Mouse (Mus musculus) embryonic facial prominence, embryonic 11.5 days (tissue): ENCODE measurements around the gene Vps52. TPM values are rescaled to one million over a fixed set of nuclear protein-coding genes. Genes with fewer than 3 reads are reported as not detected.

ENCODE experiments used
- ATAC-seq: fragments of 200-750 bp; cut with Nextera tagmentation; replicated peaks from 2 replicates; pipeline ENCODE4 v1.8.0; 2017; ENCODE audit warnings: low read depth; ENCODE audit not compliant: insufficient number of reproducible peaks, low FRiP score, low TSS enrichment
- DNase-seq: peaks from one replicate; pipeline ENCODE4 v3.0.0-alpha.2; 2015; ENCODE audit warnings: low spot score
- H3K27ac ChIP-seq: fragments of 300-500 bp; sonication (generic); replicated peaks from 2 replicates; pipeline ENCODE4 v1.5.1; 2014; ENCODE audit warnings: mild to moderate bottlenecking, low read depth, low read length, control low read depth
- H3K27me3 ChIP-seq: fragments of 300-500 bp; sonication (generic); 2 replicates; pipeline ENCODE4 v1.6.1; 2014; ENCODE audit warnings: mild to moderate bottlenecking, low read length, moderate library complexity, mixed read lengths; ENCODE audit not compliant: control insufficient read depth, insufficient read depth
- H3K36me3 ChIP-seq: fragments of 300-500 bp; sonication (generic); replicated peaks from 2 replicates; pipeline ENCODE4 v1.6.1; 2014; ENCODE audit warnings: low read depth, mild to moderate bottlenecking, low read length, moderate library complexity, mixed read lengths; ENCODE audit not compliant: control insufficient read depth, insufficient read depth
- H3K4me1 ChIP-seq: fragments of 300-500 bp; sonication (generic); 2 replicates; pipeline ENCODE4 v1.6.1; 2014; ENCODE audit warnings: low read length, mixed read lengths; ENCODE audit not compliant: control insufficient read depth, insufficient read depth
- H3K4me2 ChIP-seq: fragments of 300-500 bp; sonication (generic); 2 replicates; pipeline ENCODE4 v1.6.1; 2014; ENCODE audit warnings: low read depth, mild to moderate bottlenecking, control low read depth, low read length, moderate library complexity
- H3K4me3 ChIP-seq: fragments of 300-500 bp; sonication (generic); 2 replicates; pipeline ENCODE4 v1.5.1; 2014; ENCODE audit warnings: low read depth, low read length, control low read depth
- H3K9ac ChIP-seq: fragments of 300-500 bp; sonication (generic); replicated peaks from 2 replicates; pipeline ENCODE4 v1.6.1; 2014; ENCODE audit warnings: mild to moderate bottlenecking, control low read depth, low read length
- H3K9me3 ChIP-seq: fragments of 300-500 bp; sonication (generic); replicated peaks from 2 replicates; pipeline ENCODE4 v1.6.1; 2016; ENCODE audit warnings: mild to moderate bottlenecking, low read length, inconsistent platforms, mixed read lengths; ENCODE audit not compliant: control insufficient read depth
- WGBS: fragments of 180-500 bp; shearing (Covaris S2); extraction: QIAGEN DNeasy Blood & Tissue Kit; methylation state at CpG from one replicate; pipeline ENCODE4 v1.1.7; 2014; 5-methylcytosine and 5-hydroxymethylcytosine counted together
- polyA plus RNA-seq: library from polyadenylated mRNA; unstranded; fragments of >200 nt; fragmentation: Nextera tagmentation; extraction: Ambion mirVana; gene quantifications from 2 replicates; pipeline ENCODE4 v1.2.1, GENCODE M21; 2014

The Vps52 gene
- 26.9 and 27.7 TPM in 2 replicates for polyA plus RNA-seq

- ATAC-seq, result peak; percentile 68
- peak; percentile 98 for DNase-seq
- Histone ChIP-seq H3K4me2 (peak within 1 kb of the TSS; percentile 97), H3K27me3 (no peaks in the 10 kb centered on the region), H3K4me3 (peak within 1 kb of the TSS; percentile 89), H3K9ac (peak within 1 kb of the TSS; percentile 99), H3K27ac (peak within 1 kb of the TSS; percentile 94), H3K4me1 (peaks cover 16% of the 10 kb centered on the region), H3K36me3 (peaks cover 5% of the 10 kb centered on the region), H3K9me3 (no peaks in the 10 kb centered on the region)
- WGBS, result under 1% methylated on average over 50 of the region's 50 CpGs
These were observed at the start of gene Vps52, which contains the start of gene Rps18 for GRCm38 (mm10) chr17:33955555-33956214. Gene Vps52 (plus strand): TSS chr17:33955812. Gene Rps18 (minus strand): TSS chr17:33956001.

DNA sequence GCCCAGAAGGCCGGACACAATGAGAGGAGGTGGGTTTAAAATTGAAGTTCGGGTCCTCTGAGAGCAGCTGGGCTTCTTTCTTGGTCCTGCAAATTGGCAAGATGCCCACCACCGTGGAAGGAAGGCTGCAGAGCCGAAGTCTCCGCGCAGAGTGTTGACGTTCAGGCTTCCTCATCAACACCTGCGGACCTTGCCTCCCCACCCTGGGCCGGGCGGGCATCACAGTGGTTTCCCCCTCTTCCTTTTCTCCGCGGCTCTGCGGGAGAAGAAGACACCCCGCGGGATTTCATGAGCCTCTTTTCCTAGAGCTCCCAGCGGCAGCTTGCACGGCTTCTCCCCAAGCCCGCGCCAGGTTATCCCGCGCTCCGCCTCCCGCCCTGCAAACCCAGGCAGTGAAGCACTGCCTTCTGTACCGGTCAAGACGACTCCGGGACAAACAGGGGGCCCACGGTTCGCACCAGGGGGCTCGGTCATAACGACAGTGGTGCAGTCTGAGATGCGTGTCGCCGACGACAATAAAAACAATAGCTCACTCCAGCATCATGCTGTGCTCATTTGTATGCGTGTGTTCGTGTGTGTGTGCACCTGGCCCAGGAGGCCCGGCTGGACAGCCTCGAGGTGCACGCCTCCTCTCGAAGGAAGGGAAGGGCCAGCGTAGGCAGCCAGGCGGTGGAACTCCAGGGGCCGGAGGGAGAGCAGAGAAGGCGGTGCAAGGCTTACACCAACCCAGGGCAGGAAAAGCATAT, 47.1 kb upstream of the Vps52 start:
- Histone ChIP-seq H3K4me2 (peak overlapping the region; percentile 95), H3K4me1 (no peaks in the 10 kb centered on the region), H3K27me3 (no peaks in the 10 kb centered on the region; the same call in 1 of the 2 replicates), H3K27ac (peak overlapping the region; percentile 79), H3K4me3 (peak overlapping the region; percentile 87), H3K9me3 (no peaks in the 10 kb centered on the region), H3K9ac (peak overlapping the region; percentile 80), H3K36me3 (peaks cover 16% of the 10 kb centered on the region)
- DNase-seq (peak; percentile 49), ATAC-seq (peak; percentile 16; the same call in 1 of the 2 replicates)
- WGBS, result under 1% methylated on average over 43 of the region's 44 CpGs

GRCm38 (mm10) chr17:33909077-33909868, 46.3 kb upstream of the Vps52 start, which contains the start of gene Daxx:
Gene Daxx (plus strand): TSS chr17:33909414.
- under 1% methylated on average over 68 of the region's 68 CpGs for WGBS
- Histone ChIP-seq H3K4me2 (peak within 1 kb of the TSS; percentile 95), H3K27me3 (no peaks in the 10 kb centered on the region; the same call in 1 of the 2 replicates), H3K36me3 (peaks cover 23% of the 10 kb centered on the region), H3K4me1 (no peaks in the 10 kb centered on the region), H3K9ac (peak within 1 kb of the TSS; percentile 89), H3K27ac (peak within 1 kb of the TSS; percentile 79), H3K4me3 (peak within 1 kb of the TSS; percentile 87), H3K9me3 (no peaks in the 10 kb centered on the region)
- peak; percentile 99 for DNase-seq
- ATAC-seq, result peak; percentile 96

DNA sequence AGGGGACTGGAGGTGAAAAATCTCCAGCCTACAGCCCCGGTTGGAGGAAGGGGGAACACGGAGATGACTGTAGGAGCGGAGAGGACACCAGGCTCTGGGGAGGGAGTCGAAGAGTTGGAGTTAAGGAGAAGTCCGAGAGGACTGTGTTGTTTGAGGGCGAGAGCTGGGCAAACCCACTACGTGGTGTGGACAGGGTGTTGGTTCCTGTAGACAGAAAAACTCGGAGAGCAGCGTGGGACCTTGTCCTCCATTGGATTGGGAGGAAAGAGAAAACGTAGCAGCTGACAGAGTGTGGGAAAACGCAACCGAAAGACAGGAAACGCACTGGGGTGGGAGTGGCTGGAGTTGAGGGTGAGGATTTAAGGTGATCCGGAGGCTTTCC, 45.8 kb upstream of the Vps52 start:
- DNase-seq, result peak; percentile 47
- Histone ChIP-seq H3K4me2 (peak overlapping the region; percentile 69), H3K9me3 (no peaks in the 10 kb centered on the region), H3K36me3 (peaks cover 23% of the 10 kb centered on the region), H3K4me1 (no peaks in the 10 kb centered on the region), H3K27ac (peak overlapping the region; percentile 78), H3K9ac (peak overlapping the region; percentile 89), H3K4me3 (peak overlapping the region; percentile 87), H3K27me3 (no peaks in the 10 kb centered on the region; the same call in 1 of the 2 replicates)
- ATAC-seq, result 0 out of 2 replicates have a peak, but pooled peaks have one; percentile 2
- 1% methylated on average over 14 of the region's 14 CpGs for WGBS

GRCm38 (mm10) chr17:33910346-33911051, 45.1 kb upstream of the Vps52 start:
- H3K4me1 ChIP-seq, result no peaks in the 10 kb centered on the region
- 57% methylated on average over 11 of the region's 11 CpGs for WGBS

DNA sequence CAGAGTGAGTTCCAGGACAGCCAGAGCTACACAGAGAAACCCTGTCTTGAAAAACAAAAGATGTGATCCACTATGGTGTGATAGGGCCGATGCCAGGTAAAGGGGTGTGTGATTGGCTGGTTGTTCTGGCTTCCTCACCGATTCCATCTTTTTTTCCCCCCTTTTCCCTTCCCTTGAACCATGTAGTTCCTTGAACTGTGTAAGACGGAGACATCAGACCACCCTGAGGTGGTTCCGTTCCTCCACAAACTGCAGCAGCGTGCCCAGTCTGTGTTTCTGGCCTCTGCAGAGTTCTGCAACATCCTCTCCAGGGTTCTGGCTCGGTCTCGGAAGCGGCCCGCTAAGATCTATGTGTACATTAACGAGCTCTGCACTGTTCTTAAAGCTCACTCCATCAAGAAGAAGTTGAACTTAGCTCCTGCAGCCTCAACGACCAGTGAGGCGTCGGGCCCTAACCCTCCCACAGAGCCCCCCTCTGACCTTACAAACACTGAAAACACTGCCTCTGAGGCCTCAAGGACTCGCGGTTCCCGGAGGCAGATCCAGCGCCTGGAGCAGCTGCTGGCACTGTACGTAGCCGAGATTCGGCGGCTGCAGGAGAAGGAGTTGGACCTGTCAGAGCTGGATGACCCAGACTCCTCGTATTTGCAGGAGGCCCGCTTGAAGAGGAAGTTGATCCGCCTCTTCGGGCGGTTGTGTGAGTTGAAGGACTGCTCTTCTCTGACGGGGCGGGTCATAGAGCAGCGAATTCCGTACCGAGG, 44.4 kb upstream of the Vps52 start:
- Histone ChIP-seq H3K27me3 (no peaks in the 10 kb centered on the region; the same call in 1 of the 2 replicates), H3K9me3 (no peaks in the 10 kb centered on the region), H3K27ac (no peak overlapping the region), H3K4me3 (no peak overlapping the region), H3K4me1 (no peaks in the 10 kb centered on the region), H3K4me2 (no peak overlapping the region), H3K9ac (no peak overlapping the region), H3K36me3 (peaks cover 23% of the 10 kb centered on the region)
- ATAC-seq (no peak), DNase-seq (no peak)
- 93% methylated on average over 31 of the region's 31 CpGs for WGBS

More at GRCm38 (mm10) chr17:33910346-33911051, 45.1 kb upstream of the Vps52 start:
- H3K27ac ChIP-seq, result no peak overlapping the region
- peak overlapping the region; percentile 69 for H3K4me2 ChIP-seq
- DNase-seq (no peak), ATAC-seq (no peak)
- peak overlapping the region; percentile 87 for H3K4me3 ChIP-seq
- no peaks in the 10 kb centered on the region; the same call in 1 of the 2 replicates for H3K27me3 ChIP-seq
- no peaks in the 10 kb centered on the region for H3K9me3 ChIP-seq
- peaks cover 23% of the 10 kb centered on the region for H3K36me3 ChIP-seq
- peak overlapping the region; percentile 89 for H3K9ac ChIP-seq
